Mouse (Mus musculus): ENCODE measurements around the gene Atp2a2. TPM values are rescaled to one million over a fixed set of nuclear protein-coding genes. Genes with fewer than 3 reads are reported as not detected.
A peak's percentile ranks its signal among the peaks of the same experiment; 100 is the strongest.

Atp2a2 gene
- total and polyA plus RNA-seq, 2 experiments from 2014 or later: 45.2 to 202 TPM

DNA sequence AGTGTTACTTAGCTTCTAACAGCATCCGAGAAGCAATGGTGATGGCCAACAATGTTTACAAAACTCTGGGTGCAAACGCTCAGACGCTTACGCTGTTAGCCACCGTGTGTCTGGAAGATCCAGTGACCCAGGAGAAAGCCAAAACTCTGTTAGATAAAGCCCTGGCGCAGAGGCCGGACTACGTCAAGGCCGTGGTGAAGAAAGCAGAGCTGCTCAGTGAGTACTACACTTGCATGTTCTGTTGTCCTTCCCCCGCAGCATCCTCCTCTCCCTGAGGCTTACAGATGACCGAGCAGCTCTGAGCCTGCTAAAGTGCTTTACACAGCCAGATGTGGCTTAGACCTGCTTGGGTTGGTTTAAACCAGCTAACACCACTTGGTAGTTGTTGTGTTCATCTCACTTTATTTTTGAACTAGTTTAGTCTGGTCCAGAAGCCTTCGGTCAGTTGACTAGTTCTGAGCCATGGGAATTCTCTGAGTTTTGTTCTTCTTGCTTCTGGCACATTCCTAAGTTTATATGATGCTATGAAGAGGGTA is 61.9 kb downstream of the Atp2a2 start:
- Histone ChIP-seq H3K9ac (replicated peaks; ENCODE audit: low read length, poor library complexity, severe bottlenecking) (no peak overlapping the region), H3K27ac (ENCODE audit: low read depth, low read length) (no peak overlapping the region), H3K4me3 (ENCODE audit: low read depth, low read length) (no peak overlapping the region), H3K4me1 (ENCODE audit: insufficient read depth, low read length) (no peaks in the 10 kb centered on the region), H3K36me3 (ENCODE audit: insufficient read depth, low read length) (peaks cover 92% of the 10 kb centered on the region), H3K4me2 (ENCODE audit: low read depth, low read length, poor library complexity, severe bottlenecking) (no peak overlapping the region), H3K27me3 (ENCODE audit: insufficient read depth, low read length) (no peaks in the 10 kb centered on the region), H3K9me3 (ENCODE audit: low read length) (no peaks in the 10 kb centered on the region)
- 91% methylated on average over 12 of the region's 12 CpGs for WGBS
- DNase-seq (ENCODE audit: low spot score) (no peak), ATAC-seq (ENCODE audit: low FRiP score) (no peak)
- TF ChIP-seq CTCF (IDR thresholded peaks at IDR 0.05): no peak

DNA sequence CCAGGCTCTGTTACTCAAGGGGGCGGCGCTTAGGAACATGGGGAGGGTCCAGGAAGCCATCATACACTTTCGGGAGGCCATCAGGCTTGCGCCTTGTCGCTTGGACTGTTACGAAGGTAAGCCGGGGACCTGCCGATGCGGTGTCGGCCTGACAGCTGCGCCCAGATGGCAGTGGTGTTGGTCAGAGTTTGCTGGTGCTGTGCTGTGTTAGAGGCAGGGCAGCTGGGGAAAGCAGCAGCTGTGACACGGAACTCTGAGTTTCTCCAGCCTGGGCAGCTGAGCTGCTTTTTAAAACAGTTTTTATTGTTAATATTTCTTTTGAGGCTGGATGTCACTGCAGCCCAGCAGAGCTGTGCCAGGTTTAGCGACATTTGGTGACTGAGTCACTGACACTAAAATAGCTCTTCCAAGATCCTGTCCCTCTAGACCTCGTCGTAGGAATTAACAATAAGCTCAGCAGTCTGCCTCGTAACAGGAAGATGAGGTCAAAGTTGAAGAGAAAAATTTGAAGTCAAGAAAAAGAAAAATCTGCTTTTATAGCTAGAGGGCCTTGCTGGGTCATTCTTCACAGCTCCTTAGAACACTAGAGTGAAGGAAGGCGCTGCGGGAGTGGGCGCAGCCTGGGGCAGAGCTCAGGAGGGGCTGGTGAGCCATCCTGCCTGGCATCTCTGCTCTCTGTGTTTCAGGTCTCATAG is 62.5 kb downstream of the Atp2a2 start:
- no peaks in the 10 kb centered on the region for H3K27me3 ChIP-seq (ENCODE audit: insufficient read depth, low read length)

DNA sequence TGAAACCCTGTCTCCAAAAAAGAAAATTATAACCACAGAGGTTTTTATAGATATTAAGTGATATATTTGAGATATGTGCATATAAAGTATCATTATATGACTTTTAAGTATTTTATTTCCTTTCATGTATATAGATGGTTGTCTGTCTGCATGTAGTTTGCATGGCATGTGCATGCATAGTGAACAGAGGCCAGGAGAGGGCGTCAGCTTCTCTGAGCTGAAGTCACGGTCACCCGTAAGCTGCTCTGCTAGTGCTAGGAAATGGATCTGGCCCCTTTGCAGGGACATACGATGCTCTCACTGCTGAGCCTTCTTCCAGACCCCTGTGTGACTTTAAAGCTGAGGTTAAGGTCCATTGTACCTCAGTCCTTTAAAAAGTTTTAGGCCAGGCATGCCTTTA is 67.5 kb downstream of the Atp2a2 start:
- Histone ChIP-seq H3K36me3 (ENCODE audit: insufficient read depth, low read length) (peaks cover 82% of the 10 kb centered on the region), H3K27ac (ENCODE audit: low read depth, low read length) (no peak overlapping the region), H3K4me3 (ENCODE audit: low read depth, low read length) (no peak overlapping the region), H3K4me1 (ENCODE audit: insufficient read depth, low read length) (no peaks in the 10 kb centered on the region), H3K27me3 (ENCODE audit: insufficient read depth, low read length) (no peaks in the 10 kb centered on the region), H3K9me3 (ENCODE audit: low read length) (no peaks in the 10 kb centered on the region), H3K9ac (replicated peaks; ENCODE audit: low read length, poor library complexity, severe bottlenecking) (no peak overlapping the region), H3K4me2 (ENCODE audit: low read depth, low read length, poor library complexity, severe bottlenecking) (no peak overlapping the region)
- DNase-seq (ENCODE audit: low spot score) (no peak), ATAC-seq (ENCODE audit: low FRiP score) (no peak)
- 86% methylated on average over 4 of the region's 4 CpGs for WGBS
- peak; percentile 35 for TF ChIP-seq CTCF (IDR thresholded peaks at IDR 0.05)

More for the DNA sequence above, 62.5 kb downstream of the Atp2a2 start:
- no peak for ATAC-seq (ENCODE audit: low FRiP score)
- 89% methylated on average over 19 of the region's 19 CpGs for WGBS
- Histone ChIP-seq H3K36me3 (ENCODE audit: insufficient read depth, low read length) (peaks cover 91% of the 10 kb centered on the region), H3K4me3 (ENCODE audit: low read depth, low read length) (no peak overlapping the region), H3K9ac (replicated peaks; ENCODE audit: low read length, poor library complexity, severe bottlenecking) (no peak overlapping the region), H3K4me1 (ENCODE audit: insufficient read depth, low read length) (no peaks in the 10 kb centered on the region), H3K4me2 (ENCODE audit: low read depth, low read length, poor library complexity, severe bottlenecking) (no peak overlapping the region), H3K27ac (ENCODE audit: low read depth, low read length) (no peak overlapping the region), H3K9me3 (ENCODE audit: low read length) (no peaks in the 10 kb centered on the region)
- TF ChIP-seq CTCF (IDR thresholded peaks at IDR 0.05): no peak
- DNase-seq (ENCODE audit: low spot score): no peak

DNA sequence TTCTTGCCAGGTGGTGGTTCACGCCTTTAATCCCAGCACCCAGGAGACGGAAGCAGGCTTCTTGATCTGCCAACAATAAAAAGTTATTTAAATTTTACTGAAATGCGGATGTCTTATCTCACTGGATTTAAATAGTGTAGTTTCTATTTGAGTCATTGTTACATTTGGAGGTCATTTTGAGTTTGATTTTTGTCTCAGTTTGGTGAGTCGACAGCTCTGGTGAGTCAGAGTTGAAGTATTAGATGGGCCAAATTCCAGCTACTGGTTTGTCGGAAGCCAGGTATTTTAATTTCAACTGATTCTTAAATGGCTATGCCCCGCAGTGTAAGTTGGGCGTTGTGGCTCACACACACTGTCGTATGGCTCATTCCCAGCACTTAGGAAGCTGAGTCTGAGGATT is 70.8 kb downstream of the Atp2a2 start:
- WGBS: 95% methylated on average over 8 of the region's 8 CpGs
- Histone ChIP-seq H3K4me2 (ENCODE audit: low read depth, low read length, poor library complexity, severe bottlenecking) (no peak overlapping the region), H3K36me3 (ENCODE audit: insufficient read depth, low read length) (peaks cover 59% of the 10 kb centered on the region), H3K4me1 (ENCODE audit: insufficient read depth, low read length) (no peaks in the 10 kb centered on the region), H3K27ac (ENCODE audit: low read depth, low read length) (no peak overlapping the region), H3K4me3 (ENCODE audit: low read depth, low read length) (no peak overlapping the region), H3K27me3 (ENCODE audit: insufficient read depth, low read length) (no peaks in the 10 kb centered on the region), H3K9ac (replicated peaks; ENCODE audit: low read length, poor library complexity, severe bottlenecking) (no peak overlapping the region), H3K9me3 (ENCODE audit: low read length) (no peaks in the 10 kb centered on the region)
- no peak for DNase-seq (ENCODE audit: low spot score)
- ATAC-seq (ENCODE audit: low FRiP score): no peak
- TF ChIP-seq CTCF (IDR thresholded peaks at IDR 0.05): no peak

DNA sequence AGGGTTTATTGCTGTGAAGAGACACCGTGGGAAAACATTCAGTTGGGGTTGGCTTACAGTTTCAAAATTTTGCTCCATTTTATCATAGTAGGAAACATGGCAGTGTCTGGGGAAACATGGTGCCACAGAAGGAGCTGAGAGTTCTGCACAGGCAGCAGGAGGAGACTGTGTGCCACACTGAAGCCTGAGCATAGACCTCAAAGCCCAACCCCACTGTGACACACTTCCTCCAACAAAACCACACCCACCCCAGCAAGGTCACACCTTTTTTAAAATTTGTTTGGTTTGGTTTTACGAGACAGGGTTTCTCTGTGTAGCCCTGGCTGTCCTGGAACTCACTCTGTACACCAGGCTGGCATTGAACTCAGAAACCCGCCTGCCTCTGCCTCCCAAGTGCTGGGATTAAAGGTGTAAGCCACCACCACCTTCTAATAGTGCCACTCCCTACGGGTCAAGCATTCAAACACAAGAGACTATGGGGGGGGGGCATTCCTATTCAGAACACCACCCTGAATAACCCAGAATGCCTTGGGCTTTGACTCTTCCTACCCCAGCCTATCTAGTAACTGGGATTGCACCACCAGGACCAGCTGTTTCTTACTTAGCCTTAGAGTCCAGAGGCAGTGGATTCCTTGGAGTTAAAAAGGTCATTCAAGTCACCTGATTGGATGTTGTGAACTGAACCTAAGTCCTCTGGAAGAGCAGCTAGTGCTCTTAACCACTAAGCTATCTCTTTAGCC is 71.8 kb downstream of the Atp2a2 start:
- Histone ChIP-seq H3K9me3 (ENCODE audit: low read length) (no peaks in the 10 kb centered on the region), H3K9ac (replicated peaks; ENCODE audit: low read length, poor library complexity, severe bottlenecking) (no peak overlapping the region), H3K4me3 (ENCODE audit: low read depth, low read length) (no peak overlapping the region), H3K27ac (ENCODE audit: low read depth, low read length) (no peak overlapping the region), H3K4me2 (ENCODE audit: low read depth, low read length, poor library complexity, severe bottlenecking) (no peak overlapping the region), H3K27me3 (ENCODE audit: insufficient read depth, low read length) (no peaks in the 10 kb centered on the region), H3K4me1 (ENCODE audit: insufficient read depth, low read length) (no peaks in the 10 kb centered on the region), H3K36me3 (ENCODE audit: insufficient read depth, low read length) (peaks cover 50% of the 10 kb centered on the region)
- ATAC-seq (ENCODE audit: low FRiP score): no peak
- 92% methylated on average over 4 of the region's 4 CpGs for WGBS
- DNase-seq (ENCODE audit: low spot score): no peak
- no peak for TF ChIP-seq CTCF (IDR thresholded peaks at IDR 0.05)

DNA sequence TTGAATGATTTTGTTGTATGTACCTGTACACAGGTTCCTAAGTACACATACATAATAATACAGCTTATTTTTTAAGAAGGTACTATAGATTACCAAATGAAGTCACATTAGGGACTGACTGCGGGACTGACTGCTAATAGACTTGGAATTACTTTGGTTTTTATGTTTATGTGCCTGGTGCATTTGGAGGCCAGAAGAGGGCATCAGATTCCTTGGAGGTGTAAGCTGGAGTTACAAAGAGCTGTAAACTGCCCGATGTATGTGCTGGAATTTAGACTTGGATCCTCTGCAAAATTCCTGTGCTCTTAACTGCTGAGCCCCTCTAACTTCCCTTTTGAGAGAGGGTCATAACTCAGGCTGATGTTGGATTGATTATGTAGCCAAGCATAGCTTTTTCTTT is 76.5 kb downstream of the Atp2a2 start:
- WGBS: 88% methylated on average over 2 of the region's 2 CpGs
- Histone ChIP-seq H3K9me3 (ENCODE audit: low read length) (no peaks in the 10 kb centered on the region), H3K9ac (replicated peaks; ENCODE audit: low read length, poor library complexity, severe bottlenecking) (no peak overlapping the region), H3K4me3 (ENCODE audit: low read depth, low read length) (no peak overlapping the region), H3K4me1 (ENCODE audit: insufficient read depth, low read length) (no peaks in the 10 kb centered on the region; the same call in 1 of the 2 replicates), H3K27ac (ENCODE audit: low read depth, low read length) (no peak overlapping the region), H3K27me3 (ENCODE audit: insufficient read depth, low read length) (no peaks in the 10 kb centered on the region), H3K4me2 (ENCODE audit: low read depth, low read length, poor library complexity, severe bottlenecking) (no peak overlapping the region), H3K36me3 (ENCODE audit: insufficient read depth, low read length) (peaks cover 16% of the 10 kb centered on the region; the same call in 1 of the 2 replicates)
- DNase-seq (ENCODE audit: low spot score) (no peak), ATAC-seq (ENCODE audit: low FRiP score) (no peak)
- TF ChIP-seq CTCF (IDR thresholded peaks at IDR 0.05): peak; percentile 39

Data from midbrain, postnatal 0 days (tissue).